Mouse (Mus musculus): Measurements from ENCODE around the gene Arhgef17. TPM values are rescaled to one million over a fixed set of nuclear protein-coding genes. Genes with fewer than 3 reads are reported as not detected.
A peak's percentile ranks its signal among the peaks of the same experiment; 100 is the strongest.

Gene Arhgef17
- polyA plus RNA-seq, 1 experiment from 2014 or later = 10.7 TPM

DNA sequence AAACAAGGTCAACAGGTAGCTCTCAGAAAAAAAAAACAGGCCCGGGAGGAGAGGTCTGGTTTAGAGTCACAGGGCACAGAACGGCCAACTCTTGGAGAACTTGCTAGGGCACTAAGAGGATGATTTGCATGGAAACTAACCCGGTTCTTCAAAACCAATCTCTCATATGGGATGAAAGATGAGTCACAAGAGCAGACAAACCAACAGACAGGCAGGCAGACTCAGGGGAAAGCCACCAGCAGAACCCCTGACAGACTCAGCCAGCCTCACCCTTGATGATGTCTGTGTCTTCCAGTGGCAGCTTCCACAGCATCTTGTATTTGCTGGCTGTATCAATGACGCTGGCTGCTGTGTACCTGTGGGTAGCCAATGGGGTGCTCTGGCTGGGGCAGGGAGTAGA lies 50.0 kb downstream of the Arhgef17 start:
- Histone ChIP-seq H3K36me3 (ENCODE audit: control insufficient read depth, insufficient read depth, low read length) (peaks cover 26% of the 10 kb centered on the region), H3K4me3 (ENCODE audit: low read depth, low read length) (no peak overlapping the region)
- 95% methylated on average over 4 of the region's 4 CpGs for WGBS

DNA sequence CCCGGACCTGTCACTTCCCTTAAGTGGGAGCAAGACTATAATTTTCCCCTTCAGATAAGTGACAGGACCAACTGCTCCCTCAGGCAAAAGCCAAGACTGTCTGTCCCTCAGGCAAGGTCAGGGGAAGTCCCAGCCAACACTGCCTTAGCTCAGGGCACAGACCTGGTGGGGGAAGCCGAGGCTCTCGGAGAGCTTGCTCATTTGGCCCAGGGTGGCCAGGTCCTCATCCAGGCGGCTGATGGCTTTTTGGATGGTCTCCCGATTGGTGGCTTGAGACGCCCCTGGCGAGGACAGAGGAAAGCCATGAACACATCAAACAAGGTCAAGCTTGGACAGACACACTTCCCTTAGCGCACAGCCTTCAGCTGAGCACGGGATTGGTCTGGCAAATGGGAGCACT lies 50.4 kb downstream of the Arhgef17 start:
- Histone ChIP-seq H3K27me3 (ENCODE audit: control insufficient read depth, insufficient read depth, low read length) (no peaks in the 10 kb centered on the region), H3K4me3 (ENCODE audit: low read depth, low read length) (no peak overlapping the region), H3K27ac (ENCODE audit: low read depth, low read length) (no peak overlapping the region), H3K4me2 (ENCODE audit: low read depth) (no peak overlapping the region), H3K9ac (ENCODE audit: low read length) (no peak overlapping the region), H3K4me1 (ENCODE audit: control insufficient read depth, insufficient read depth, low read length) (no peaks in the 10 kb centered on the region), H3K9me3 (ENCODE audit: control insufficient read depth, low read length) (no peaks in the 10 kb centered on the region), H3K36me3 (ENCODE audit: control insufficient read depth, insufficient read depth, low read length) (peaks cover 28% of the 10 kb centered on the region)
- WGBS = 86% methylated on average over 9 of the region's 9 CpGs
- DNase-seq (ENCODE audit: low spot score) = no peak
- no peak for ATAC-seq (ENCODE audit: insufficient read depth, low FRiP score, low TSS enrichment)

More for the DNA sequence above, 50.0 kb downstream of the Arhgef17 start:
- Histone ChIP-seq H3K9me3 (ENCODE audit: control insufficient read depth, low read length) (no peaks in the 10 kb centered on the region), H3K4me2 (ENCODE audit: low read depth) (no peak overlapping the region), H3K9ac (ENCODE audit: low read length) (no peak overlapping the region), H3K27ac (ENCODE audit: low read depth, low read length) (no peak overlapping the region), H3K27me3 (ENCODE audit: control insufficient read depth, insufficient read depth, low read length) (no peaks in the 10 kb centered on the region), H3K4me1 (ENCODE audit: control insufficient read depth, insufficient read depth, low read length) (no peaks in the 10 kb centered on the region)
- DNase-seq (ENCODE audit: low spot score) (no peak), ATAC-seq (ENCODE audit: insufficient read depth, low FRiP score, low TSS enrichment) (no peak)

DNA sequence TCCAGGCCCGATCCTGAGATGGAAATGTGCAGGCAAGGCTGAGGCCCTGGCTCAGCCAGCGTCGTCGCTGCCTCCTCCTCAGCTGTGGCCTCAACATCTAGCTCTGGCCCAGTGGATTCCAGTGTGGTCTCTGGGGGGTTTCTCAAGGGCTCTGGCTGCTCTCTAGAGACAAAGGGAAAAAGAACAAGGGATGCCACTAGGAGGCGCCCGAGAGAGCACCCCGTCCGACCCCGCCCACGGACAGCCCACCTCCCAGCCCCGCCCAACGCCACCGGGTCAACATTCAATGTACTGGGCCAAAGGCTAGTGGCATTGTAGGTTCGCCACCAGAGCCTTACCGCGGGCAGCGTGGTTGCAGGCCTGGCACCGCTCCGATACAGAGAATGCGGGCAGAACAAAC lies 52.3 kb downstream of the Arhgef17 start:
- ATAC-seq (ENCODE audit: insufficient read depth, low FRiP score, low TSS enrichment) = no peak

DNA sequence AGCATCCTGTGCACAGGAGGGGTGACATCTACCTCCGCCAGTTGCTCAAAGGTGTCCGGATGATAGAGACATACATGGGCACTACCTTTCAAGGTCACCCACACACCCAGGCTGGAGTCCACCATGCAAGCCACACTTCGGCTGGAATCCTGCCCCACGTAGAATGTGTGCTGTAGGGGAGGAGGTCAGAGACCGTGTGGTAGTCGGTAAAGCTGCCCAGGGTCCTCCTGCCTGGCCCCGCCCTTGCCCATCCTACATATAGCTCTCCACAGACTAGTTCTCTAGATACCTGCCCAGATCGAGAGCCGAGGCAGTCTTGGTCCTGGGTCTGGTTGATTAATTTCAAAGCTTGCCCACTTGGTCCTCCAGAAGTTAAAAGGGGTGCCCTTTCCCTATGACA lies 55.1 kb downstream of the Arhgef17 start:
- Histone ChIP-seq H3K4me1 (ENCODE audit: control insufficient read depth, insufficient read depth, low read length) (no peaks in the 10 kb centered on the region), H3K27ac (ENCODE audit: low read depth, low read length) (no peak overlapping the region), H3K27me3 (ENCODE audit: control insufficient read depth, insufficient read depth, low read length) (no peaks in the 10 kb centered on the region), H3K4me2 (ENCODE audit: low read depth) (no peak overlapping the region), H3K9me3 (ENCODE audit: control insufficient read depth, low read length) (no peaks in the 10 kb centered on the region), H3K4me3 (ENCODE audit: low read depth, low read length) (no peak overlapping the region), H3K36me3 (ENCODE audit: control insufficient read depth, insufficient read depth, low read length) (peaks cover 22% of the 10 kb centered on the region), H3K9ac (ENCODE audit: low read length) (no peak overlapping the region)
- DNase-seq (ENCODE audit: low spot score) (no peak), ATAC-seq (ENCODE audit: insufficient read depth, low FRiP score, low TSS enrichment) (no peak)
- whole genome bisulfite sequencing = 92% methylated on average over 9 of the region's 9 CpGs

More for the DNA sequence above, 52.3 kb downstream of the Arhgef17 start:
- 11% methylated on average over 20 of the region's 20 CpGs for WGBS
- Histone ChIP-seq H3K27me3 (ENCODE audit: control insufficient read depth, insufficient read depth, low read length) (no peaks in the 10 kb centered on the region), H3K4me2 (ENCODE audit: low read depth) (no peak overlapping the region; the same call in 1 of the 2 replicates), H3K27ac (ENCODE audit: low read depth, low read length) (no peak overlapping the region), H3K9me3 (ENCODE audit: control insufficient read depth, low read length) (no peaks in the 10 kb centered on the region), H3K4me3 (ENCODE audit: low read depth, low read length) (no peak overlapping the region), H3K36me3 (ENCODE audit: control insufficient read depth, insufficient read depth, low read length) (peaks cover 26% of the 10 kb centered on the region), H3K4me1 (ENCODE audit: control insufficient read depth, insufficient read depth, low read length) (no peaks in the 10 kb centered on the region), H3K9ac (ENCODE audit: low read length) (peak overlapping the region; percentile 22)
- DNase-seq (ENCODE audit: low spot score) = peak; percentile 76

DNA sequence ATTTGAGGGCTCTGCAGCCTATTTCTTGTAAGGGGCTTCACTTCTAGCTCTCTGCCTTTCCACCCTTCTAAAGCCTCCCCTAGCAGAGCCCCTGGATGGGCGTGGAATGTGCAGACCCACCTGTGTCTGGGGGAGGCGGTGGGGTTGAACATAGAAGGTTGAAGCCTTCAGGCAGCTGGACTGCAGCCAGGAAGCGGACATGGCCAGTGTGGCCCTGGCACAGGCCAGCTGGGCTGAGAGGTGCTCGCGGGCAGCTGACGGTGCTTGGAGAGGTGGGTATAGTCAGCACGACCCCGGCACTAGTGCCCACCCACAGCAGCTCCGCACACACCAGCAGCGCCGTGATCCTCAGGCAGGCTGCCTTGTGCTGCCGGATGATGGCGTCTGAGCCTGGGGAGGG lies 55.6 kb downstream of the Arhgef17 start:
- no peak overlapping the region for H3K4me2 ChIP-seq (ENCODE audit: low read depth)
- DNase-seq (ENCODE audit: low spot score) = no peak
- H3K36me3 ChIP-seq (ENCODE audit: control insufficient read depth, insufficient read depth, low read length) = peaks cover 20% of the 10 kb centered on the region
- no peak for ATAC-seq (ENCODE audit: insufficient read depth, low FRiP score, low TSS enrichment)
- WGBS = 94% methylated on average over 13 of the region's 13 CpGs
- H3K4me1 ChIP-seq (ENCODE audit: control insufficient read depth, insufficient read depth, low read length) = no peaks in the 10 kb centered on the region
- no peaks in the 10 kb centered on the region for H3K27me3 ChIP-seq (ENCODE audit: control insufficient read depth, insufficient read depth, low read length)
- no peak overlapping the region for H3K27ac ChIP-seq (ENCODE audit: low read depth, low read length)
- no peak overlapping the region for H3K4me3 ChIP-seq (ENCODE audit: low read depth, low read length)
- H3K9me3 ChIP-seq (ENCODE audit: control insufficient read depth, low read length) = no peaks in the 10 kb centered on the region
- no peak overlapping the region for H3K9ac ChIP-seq (ENCODE audit: low read length)

DNA sequence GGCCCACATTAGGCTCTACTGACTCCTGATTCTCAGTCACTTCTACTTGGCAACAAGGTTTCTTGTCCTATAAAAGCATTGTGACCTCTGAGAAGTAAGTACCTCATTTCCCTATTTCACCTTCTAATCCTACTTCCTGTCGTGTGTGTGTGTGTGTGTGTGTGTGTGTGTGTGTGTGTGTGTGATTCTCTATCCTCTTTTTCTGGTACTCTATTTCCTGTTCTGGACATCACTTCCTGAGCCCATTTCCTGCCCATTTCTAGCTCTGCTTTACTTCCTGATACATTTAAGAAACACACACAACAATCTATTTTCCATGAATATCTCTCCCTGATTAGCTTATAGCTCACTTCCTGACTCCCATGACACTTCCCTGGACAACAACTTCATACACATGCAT lies 56.1 kb downstream of the Arhgef17 start:
- 75% methylated on average over 1 of the region's 1 CpGs for WGBS
- H3K36me3 ChIP-seq (ENCODE audit: control insufficient read depth, insufficient read depth, low read length) = peaks cover 17% of the 10 kb centered on the region
- H3K27me3 ChIP-seq (ENCODE audit: control insufficient read depth, insufficient read depth, low read length) = no peaks in the 10 kb centered on the region

DNA sequence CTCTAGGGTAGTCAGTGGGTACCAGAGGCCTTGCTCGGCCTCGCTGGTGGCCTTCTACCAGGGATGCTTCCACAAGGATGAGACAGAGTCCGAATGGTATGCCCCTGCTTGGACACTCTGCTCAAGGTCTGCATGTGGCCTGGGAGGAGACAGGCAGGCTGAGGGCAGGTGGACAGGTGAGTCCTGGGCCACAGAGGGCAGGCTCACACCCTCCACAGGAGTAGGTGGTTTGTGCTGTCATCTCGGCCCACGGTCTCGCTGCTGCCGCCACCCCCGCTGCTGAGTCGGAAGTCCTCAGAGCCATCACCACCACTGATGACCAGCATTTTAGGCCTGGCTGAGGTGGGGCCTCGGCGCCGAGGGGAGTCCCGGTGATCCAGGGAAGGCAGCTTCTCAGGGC lies 58.7 kb downstream of the Arhgef17 start:
- ATAC-seq (ENCODE audit: insufficient read depth, low FRiP score, low TSS enrichment) (no peak), DNase-seq (ENCODE audit: low spot score) (no peak)
- no peak overlapping the region for H3K9ac ChIP-seq (ENCODE audit: low read length)
- no peak overlapping the region for H3K4me3 ChIP-seq (ENCODE audit: low read depth, low read length)
- H3K4me1 ChIP-seq (ENCODE audit: control insufficient read depth, insufficient read depth, low read length) = no peaks in the 10 kb centered on the region
- no peaks in the 10 kb centered on the region for H3K9me3 ChIP-seq (ENCODE audit: control insufficient read depth, low read length)
- 93% methylated on average over 13 of the region's 13 CpGs for WGBS
- no peak overlapping the region for H3K4me2 ChIP-seq (ENCODE audit: low read depth)
- H3K27me3 ChIP-seq (ENCODE audit: control insufficient read depth, insufficient read depth, low read length) = no peaks in the 10 kb centered on the region
- H3K36me3 ChIP-seq (ENCODE audit: control insufficient read depth, insufficient read depth, low read length) = peaks cover 12% of the 10 kb centered on the region
- no peak overlapping the region for H3K27ac ChIP-seq (ENCODE audit: low read depth, low read length)

More for the DNA sequence above, 56.1 kb downstream of the Arhgef17 start:
- DNase-seq (ENCODE audit: low spot score) = no peak
- no peak for ATAC-seq (ENCODE audit: insufficient read depth, low FRiP score, low TSS enrichment)
- H3K9me3 ChIP-seq (ENCODE audit: control insufficient read depth, low read length) = no peaks in the 10 kb centered on the region
- H3K4me3 ChIP-seq (ENCODE audit: low read depth, low read length) = no peak overlapping the region
- no peak overlapping the region for H3K4me2 ChIP-seq (ENCODE audit: low read depth)
- no peak overlapping the region for H3K27ac ChIP-seq (ENCODE audit: low read depth, low read length)
- H3K4me1 ChIP-seq (ENCODE audit: control insufficient read depth, insufficient read depth, low read length) = no peaks in the 10 kb centered on the region
- no peak overlapping the region for H3K9ac ChIP-seq (ENCODE audit: low read length)

DNA sequence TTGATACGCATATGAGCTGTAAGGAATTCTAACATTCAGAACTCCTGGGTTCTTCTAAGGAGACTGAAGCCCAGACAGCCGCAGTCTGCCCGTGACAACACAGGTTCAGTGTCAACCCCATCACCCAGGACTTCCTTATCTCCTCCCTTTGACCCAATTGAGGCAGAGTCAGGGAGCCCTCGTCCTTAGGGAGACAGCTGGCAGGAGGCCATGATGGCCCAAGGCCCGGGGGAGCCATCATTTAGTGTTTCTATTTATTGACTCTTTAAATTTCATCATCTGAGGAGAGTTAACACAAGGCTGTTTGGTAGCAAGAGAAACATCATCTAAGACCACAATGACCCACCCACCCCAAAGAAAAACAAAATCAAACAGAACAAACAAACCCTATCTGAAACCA lies 60.0 kb downstream of the Arhgef17 start:
- Histone ChIP-seq H3K27me3 (ENCODE audit: control insufficient read depth, insufficient read depth, low read length) (no peaks in the 10 kb centered on the region), H3K27ac (ENCODE audit: low read depth, low read length) (no peak overlapping the region), H3K9ac (ENCODE audit: low read length) (no peak overlapping the region), H3K4me1 (ENCODE audit: control insufficient read depth, insufficient read depth, low read length) (no peaks in the 10 kb centered on the region), H3K4me2 (ENCODE audit: low read depth) (no peak overlapping the region), H3K9me3 (ENCODE audit: control insufficient read depth, low read length) (no peaks in the 10 kb centered on the region), H3K36me3 (ENCODE audit: control insufficient read depth, insufficient read depth, low read length) (peaks cover 8% of the 10 kb centered on the region; the same call in 1 of the 2 replicates), H3K4me3 (ENCODE audit: low read depth, low read length) (no peak overlapping the region)
- DNase-seq (ENCODE audit: low spot score) (no peak), ATAC-seq (ENCODE audit: insufficient read depth, low FRiP score, low TSS enrichment) (no peak)
- WGBS = 83% methylated on average over 5 of the region's 5 CpGs

DNA sequence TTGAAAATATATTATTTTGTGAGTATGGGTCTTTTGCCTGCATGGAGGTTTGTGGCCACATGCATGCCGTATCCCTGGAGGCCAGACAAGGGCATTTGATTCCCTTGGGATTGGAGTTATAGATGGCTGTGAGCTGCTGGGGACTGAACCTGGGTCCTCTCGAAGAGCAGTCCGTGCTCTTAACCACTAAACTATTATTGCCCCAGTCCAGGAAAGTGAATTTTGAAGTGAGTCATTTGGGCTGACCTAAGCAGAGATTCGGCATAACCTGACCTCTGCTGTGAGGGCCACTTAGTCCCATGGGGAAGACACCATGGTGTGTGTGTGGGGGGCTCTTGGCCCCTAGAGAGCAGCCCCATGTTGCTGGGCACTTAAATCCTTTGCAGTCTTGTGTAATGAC lies 60.6 kb downstream of the Arhgef17 start:
- DNase-seq (ENCODE audit: low spot score) (no peak), ATAC-seq (ENCODE audit: insufficient read depth, low FRiP score, low TSS enrichment) (no peak)
- H3K4me3 ChIP-seq (ENCODE audit: low read depth, low read length) = no peak overlapping the region
- H3K36me3 ChIP-seq (ENCODE audit: control insufficient read depth, insufficient read depth, low read length) = peaks cover 5% of the 10 kb centered on the region; the same call in 1 of the 2 replicates
- no peaks in the 10 kb centered on the region for H3K9me3 ChIP-seq (ENCODE audit: control insufficient read depth, low read length)
- H3K27ac ChIP-seq (ENCODE audit: low read depth, low read length) = no peak overlapping the region
- H3K4me2 ChIP-seq (ENCODE audit: low read depth) = no peak overlapping the region
- no peaks in the 10 kb centered on the region for H3K27me3 ChIP-seq (ENCODE audit: control insufficient read depth, insufficient read depth, low read length)
- H3K4me1 ChIP-seq (ENCODE audit: control insufficient read depth, insufficient read depth, low read length) = no peaks in the 10 kb centered on the region
- no peak overlapping the region for H3K9ac ChIP-seq (ENCODE audit: low read length)
- 93% methylated on average over 4 of the region's 4 CpGs for WGBS

Data from neural tube, embryonic 11.5 days (tissue).